Mouse (Mus musculus) yolk sac, embryonic 10.5 days (tissue): Measurements from ENCODE around the gene Ppp1r18.

Source experiments
- DNase-seq: peaks from one replicate; pipeline ENCODE4 v3.0.0-alpha.2; 2017; ENCODE audit warnings: low spot score

Ppp1r18 gene

DNA sequence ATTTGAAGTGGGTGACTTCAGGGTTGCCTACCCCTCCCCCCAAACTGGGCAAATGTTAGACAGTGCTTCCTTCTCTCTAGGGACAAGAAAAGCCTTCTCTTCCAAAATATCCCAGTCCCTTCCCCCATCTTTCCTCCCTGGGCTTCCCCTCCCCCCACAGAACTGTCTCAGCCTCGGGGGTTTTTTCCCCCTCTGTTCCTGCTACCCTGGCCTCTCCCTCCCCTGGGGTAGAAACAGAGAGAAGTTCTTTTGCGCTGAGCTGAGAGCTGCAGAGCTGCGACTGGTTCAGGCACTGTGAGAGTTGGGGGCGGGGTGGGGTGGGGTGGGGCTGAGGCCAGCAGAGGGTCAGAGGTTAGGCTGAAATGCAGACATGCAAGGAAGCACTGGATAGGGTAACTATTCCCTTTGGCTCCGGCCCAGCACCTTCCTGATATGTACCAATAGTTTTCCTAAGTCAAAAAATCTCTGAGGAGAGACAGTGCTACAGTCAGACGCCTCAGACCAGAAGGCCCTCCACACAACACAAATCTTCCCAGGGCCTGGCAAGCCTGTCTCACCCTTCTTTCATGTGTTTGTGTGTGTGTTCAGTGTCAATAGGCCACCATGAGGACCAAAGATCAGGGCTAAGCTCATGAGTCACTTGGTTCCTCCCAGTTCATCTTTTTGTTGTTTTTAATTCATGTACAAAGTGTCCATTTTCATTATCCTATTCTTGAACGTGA lies 4.1 kb downstream of the Ppp1r18 start:
- peak; percentile 93 for DNase-seq

GRCm38 (mm10) chr17:35870151-35870883 lies 4.9 kb downstream of the Ppp1r18 start:
- DNase-seq, result peak; percentile 36

DNA sequence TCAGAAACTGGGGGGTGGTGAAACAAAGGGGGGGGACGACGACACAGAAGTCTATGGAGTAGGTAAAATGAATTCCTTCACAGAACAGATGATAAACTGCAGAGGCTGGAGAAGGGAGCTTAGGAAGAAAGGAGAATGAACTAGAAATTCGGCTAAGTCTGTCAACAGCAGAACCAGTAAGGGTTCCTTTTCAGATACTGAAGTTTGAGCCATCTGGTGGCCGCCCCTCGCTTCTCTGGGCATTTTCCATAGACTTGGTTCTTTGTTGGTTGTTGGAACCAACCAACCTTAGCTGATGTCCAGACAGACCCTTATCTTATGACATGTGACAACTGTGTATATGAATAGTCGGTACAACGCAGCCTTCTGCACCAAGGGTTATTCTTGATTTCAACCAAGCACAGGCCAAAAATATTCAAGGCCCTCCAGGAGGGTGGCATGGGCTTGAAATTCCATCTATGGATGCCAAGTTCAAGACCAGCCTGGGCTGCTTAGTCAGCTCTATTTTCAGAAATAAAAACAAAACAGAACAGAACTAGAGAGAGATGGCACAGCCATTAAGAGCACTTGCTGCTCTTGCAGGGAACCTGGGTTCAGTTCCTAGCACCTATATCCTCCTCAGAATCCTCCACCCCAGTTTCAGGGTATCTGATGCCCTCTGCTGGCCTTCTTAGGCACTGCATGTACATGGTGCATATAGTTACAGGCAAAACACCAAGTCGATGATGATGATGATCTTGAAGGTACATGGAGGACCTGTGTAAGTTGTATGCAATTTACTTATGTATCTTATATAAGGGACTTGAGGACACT lies 5.7 kb downstream of the Ppp1r18 start:
- no peak for DNase-seq

DNA sequence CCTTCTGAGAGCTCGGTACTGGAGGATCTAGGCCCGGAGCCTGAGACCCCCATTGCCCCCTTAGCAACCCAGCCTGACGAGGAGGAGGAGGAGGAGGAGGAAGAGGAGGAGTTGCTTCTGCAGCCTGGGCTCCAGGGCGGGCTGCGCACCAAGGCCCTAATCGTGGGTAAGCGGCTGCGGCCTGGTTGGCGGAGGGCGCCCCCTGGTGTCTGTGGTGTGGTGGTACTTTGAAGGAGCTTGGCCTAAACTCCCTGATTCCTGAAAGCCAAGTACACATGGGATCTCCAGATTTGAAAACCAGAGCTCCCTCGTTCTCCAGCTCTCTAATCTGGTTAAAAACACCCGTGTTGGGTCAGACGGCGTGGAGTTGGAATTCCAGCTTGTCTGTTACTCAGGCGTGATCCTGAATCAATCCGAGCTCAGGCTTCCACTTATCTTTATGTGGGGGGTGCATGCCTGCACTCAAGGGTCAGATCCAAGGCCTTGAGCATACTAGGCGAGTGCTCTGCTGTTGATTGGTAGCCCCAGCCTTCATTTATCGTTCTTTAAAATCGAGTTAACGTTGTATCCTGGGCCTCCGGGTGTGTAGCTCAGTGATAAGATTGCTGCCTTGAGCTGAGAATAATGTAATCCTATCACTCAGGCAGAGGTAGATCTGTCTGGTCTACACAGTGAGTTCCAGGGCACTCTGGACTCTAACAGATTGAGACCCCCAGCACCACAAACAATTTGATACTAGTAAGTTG lies 8.6 kb downstream of the Ppp1r18 start:
- peak; percentile 77 for DNase-seq

GRCm38 (mm10) chr17:35874721-35875120 lies 9.3 kb downstream of the Ppp1r18 start:
- DNase-seq, result no peak

GRCm38 (mm10) chr17:35879245-35880057 lies 14.1 kb downstream of the Ppp1r18 start, which contains the start of gene Dhx16:
Gene Dhx16, plus strand, starts transcription at chr17:35879819.
- peak; percentile 95 for DNase-seq

DNA sequence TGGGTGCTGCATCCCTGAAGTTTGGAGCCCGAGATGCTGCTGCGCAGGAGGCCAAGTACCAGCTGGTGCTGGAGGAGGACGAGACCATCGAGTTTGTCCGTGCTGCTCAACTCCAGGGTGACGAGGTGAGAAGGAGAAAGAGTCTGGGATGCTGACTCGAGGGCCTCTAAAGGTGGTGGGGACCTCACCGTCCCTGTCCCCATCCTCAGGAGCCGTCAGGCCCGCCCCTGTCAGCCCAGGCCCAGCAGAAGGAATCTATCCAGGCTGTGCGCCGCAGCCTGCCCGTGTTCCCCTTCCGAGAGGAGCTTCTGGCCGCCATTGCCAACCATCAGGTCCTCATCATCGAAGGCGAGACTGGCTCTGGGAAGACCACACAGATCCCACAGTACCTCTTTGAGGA lies 17.5 kb downstream of the Ppp1r18 start:
- DNase-seq, result no peak

- DNase-seq, result no peak
These were observed 18.4 kb downstream of the Ppp1r18 start for GRCm38 (mm10) chr17:35883777-35884176.

- no peak for DNase-seq
These were observed 22.3 kb downstream of the Ppp1r18 start for GRCm38 (mm10) chr17:35887725-35888124.

DNA sequence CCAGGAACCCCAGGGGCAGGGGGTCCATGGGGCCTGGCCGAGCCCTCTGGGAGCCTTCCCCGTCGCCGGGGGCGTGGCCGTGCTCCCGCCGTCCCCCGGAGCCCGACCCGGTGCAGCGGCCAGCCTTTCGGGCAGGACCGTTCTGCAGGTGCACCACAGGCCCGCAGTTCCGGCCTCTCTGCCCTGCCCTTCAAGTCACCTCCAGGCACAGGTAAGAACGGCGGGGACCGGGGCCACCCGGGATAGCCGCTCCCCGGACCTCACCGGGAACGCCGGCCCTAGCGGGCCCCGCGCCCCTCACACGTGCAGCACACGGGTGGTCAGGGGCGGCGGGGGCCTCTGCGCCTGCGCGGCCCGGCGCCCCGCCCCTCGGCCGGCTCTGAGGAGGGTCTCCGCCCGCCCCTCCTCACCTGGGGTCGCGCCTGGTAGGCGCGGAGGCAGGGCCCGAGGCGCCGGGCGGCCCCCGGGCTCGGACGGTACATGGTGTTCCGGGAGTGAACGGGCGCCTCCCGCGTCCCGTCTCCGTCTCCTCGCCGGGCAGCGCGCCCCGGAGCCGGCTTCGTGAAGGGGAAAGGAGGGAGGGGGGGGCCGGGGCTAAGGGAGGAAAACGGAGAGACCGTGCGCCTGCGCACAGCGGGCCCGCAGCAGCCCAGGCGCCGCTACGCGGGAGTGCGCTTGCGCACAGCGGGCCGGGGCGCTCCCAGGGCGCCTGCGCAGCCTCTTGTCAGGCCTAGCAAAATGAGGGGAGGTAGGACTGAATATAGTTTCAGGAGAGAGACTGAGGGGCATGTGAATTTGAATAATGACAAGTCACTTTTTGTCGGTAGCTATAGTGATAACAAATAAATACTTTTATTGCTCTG lies 31.6 kb downstream of the Ppp1r18 start, which contains the start of gene 2310061I04Rik:
2310061I04Rik (minus strand) TSS at position 651 of the 863 bp plus-strand sequence.
- DNase-seq, result peak; percentile 94

GRCm38 (mm10) chr17:35897644-35898573 lies 32.5 kb downstream of the Ppp1r18 start:
- DNase-seq, result no peak

GRCm38 (mm10) chr17:35900636-35901035 lies 35.2 kb downstream of the Ppp1r18 start:
- DNase-seq, result no peak

DNA sequence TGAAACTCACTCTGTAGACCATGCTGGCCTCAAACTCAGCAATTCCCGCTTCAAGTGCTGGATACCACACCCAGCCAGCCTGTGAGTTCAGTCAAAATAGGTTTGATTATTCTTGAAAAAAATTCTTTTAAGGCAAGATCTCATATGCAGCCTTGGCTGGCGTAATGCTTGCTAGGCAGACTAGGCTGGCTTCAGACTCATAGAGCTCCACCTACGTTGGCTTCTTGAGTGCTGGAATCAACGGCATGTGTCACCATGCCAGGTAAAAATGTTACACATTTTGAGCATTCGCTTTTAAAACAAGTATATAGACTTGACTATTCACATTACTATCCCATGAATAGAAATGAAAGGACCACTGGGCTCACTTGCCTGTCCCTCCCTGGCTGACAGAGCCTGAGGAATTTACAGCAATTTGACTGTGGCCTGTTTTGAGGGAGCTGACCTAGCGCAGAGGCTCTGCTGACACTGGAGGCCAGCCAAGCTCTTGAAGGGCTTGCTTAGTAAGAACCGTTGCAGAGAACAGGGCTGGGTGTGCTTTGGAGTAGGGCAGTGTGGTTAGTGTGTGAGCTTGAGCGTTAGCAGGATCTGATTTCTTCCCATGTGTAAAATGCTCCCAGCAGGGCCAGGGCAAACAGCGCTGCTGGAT lies 38.1 kb downstream of the Ppp1r18 start:
- no peak for DNase-seq

- no peak for DNase-seq
These were observed 38.6 kb downstream of the Ppp1r18 start for GRCm38 (mm10) chr17:35903992-35904355.

DNA sequence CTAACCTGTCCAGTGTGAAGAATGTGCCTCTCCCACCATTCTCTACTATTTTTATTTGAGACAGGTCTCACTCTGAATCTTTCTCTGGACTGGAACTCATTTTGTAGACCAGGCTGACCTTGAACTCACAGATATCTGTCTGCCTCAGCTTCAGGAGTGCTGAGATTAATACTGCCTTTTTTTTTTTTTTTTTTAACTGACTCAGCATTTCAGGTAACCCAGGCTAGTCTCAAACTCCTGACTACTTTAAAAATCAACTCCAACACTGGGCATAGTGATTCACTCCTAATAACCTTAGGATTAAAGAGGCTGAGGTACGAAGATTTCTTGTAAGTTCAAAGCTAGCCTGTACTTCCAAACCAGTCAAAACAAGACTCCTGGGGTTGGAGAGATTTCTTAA lies 40.2 kb downstream of the Ppp1r18 start:
- DNase-seq, result no peak

GRCm38 (mm10) chr17:35907609-35908008 lies 42.2 kb downstream of the Ppp1r18 start:
- no peak for DNase-seq

DNA sequence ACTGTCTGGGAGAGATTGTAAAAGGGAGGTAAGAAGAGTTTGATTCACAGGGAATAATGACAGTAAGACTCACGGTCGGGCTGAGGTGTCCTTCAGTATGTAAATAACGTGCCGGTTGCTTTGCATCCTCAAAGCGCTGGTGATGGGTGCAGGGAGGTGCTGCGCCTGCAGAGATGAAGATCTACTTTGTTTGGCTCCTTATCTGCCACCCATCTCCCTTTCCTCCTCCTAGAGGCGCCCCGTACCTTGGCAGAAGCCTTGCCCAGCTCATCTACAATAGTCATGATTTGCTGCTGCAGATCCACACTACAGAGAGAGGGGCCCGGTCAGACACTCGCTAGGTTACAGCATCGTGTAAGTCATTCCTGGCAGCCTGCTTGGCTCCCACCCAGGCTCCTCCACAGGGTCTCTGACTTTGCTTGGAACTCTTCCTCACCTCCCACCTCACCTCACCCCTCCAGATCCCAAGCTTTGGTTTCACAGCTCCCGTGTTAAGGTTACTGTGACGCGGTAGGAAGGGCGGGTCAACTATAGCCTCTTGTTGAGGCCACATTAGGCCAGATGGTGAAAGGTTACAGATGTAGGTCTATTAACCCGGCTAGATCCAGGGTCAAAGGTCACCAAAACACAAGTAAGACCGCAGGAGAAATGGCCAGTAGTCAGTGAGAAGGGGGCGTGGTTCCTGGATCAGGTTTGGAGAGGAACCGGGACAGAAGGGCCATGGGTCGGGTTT lies 44.0 kb downstream of the Ppp1r18 start:
- no peak for DNase-seq
